Mouse (Mus musculus) right cerebral cortex, postnatal 25 days (tissue): Measurements from ENCODE around the gene Gprc5d.

Experiments used
- DNase-seq: peaks from one replicate; pipeline ENCODE4 v3.0.0; 2022

The Gprc5d gene

DNA sequence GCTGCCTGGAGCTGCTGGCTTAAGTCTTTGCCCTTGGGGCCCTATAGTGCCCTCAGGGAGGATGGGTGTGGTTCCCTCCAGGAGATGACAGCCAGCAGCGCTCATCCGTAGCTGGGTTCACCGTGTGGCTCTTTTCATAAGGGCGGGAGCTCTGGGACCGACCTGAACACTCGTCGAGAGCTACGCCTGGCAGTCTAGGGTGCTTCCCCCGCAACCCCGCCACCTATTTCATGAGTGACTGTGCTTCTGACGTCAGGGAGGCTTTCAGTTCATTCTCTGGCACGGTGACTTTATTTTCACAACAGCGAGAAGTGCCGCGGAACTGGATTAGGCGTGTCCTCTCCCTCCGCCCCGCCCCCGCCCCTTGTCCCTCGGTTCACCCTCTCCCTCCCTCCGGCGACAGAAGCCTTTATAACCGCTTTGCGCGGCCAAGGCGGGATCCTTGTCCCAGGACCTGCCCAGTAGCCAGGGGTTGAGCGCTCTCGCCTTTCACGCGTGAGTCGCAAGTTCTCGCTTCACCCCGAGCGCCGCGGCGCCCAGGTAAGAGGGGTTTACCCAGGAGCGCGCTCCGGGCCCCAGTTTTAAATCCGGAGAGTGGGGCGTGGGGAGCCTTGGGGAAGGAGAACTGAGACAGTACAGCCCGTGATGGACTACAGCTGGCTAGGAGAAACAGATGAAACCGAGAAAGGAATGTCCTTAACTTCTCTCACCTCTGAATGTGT lies 52.7 kb downstream of the Gprc5d start, which contains the start of gene Gprc5a:
Gene Gprc5a (plus strand): TSS at position 416 of the 722 bp plus-strand sequence.
- no peak for DNase-seq

DNA sequence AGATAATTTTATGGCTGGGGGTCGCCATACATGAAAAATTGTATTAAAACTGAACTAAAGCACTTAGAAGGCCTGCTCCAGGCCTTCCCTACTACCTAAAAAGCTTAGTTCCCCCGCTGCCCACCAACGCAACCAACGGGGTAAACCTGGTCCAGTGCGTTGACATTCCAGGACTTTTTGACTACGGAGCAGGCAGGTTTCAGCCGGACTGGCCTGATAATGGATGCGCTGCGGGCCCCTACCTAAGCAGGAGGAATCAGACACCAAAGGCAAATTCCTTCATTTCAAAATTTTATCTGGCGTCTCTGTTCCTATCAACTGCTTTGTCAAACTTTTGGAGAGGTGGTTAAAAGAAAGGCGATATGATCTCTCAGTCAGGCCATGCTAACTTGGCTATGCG lies 53.5 kb downstream of the Gprc5d start:
- no peak for DNase-seq

DNA sequence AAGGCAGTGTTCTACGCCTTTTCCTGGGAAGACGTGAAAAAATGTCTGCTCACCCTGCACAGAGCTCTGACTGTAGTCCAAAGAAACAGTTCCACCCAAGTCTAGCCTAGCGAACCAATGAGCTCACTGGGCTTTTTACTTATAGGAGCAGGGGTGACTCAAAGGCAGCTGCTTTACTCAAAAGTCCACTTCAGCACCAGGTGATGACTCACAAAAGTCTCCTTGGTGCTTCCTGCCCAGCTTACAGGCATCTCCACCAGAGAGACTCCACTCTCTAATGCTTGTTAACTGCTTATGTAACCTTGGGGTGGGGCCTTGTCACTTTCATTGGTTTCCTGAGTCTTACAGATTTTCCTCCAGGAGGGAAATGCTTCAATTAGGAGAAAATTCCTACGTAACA lies 57.4 kb downstream of the Gprc5d start:
- DNase-seq, result no peak
